Mouse (Mus musculus) limb, embryonic 12.5 days (tissue): ENCODE measurements at regions not wholly inside any gene's neighbourhood (a gene's known extent, or its start where the extent isn't known, plus 50 kb on each side); places are given as distances from the start of the nearest gene placed in this dataset.

Source experiments
- ATAC-seq: fragments of 200-750 bp; cut with Nextera tagmentation; 2 replicates; pipeline ENCODE4 v1.8.0; 2017; ENCODE audit warnings: low read depth, moderate TSS enrichment; ENCODE audit not compliant: insufficient number of reproducible peaks, insufficient read depth, low FRiP score, low TSS enrichment
- H3K27ac ChIP-seq: fragments of 300-500 bp; sonication (generic); 2 replicates; pipeline ENCODE4 v1.5.1; 2016; ENCODE audit warnings: mild to moderate bottlenecking, moderate library complexity
- H3K27me3 ChIP-seq: fragments of 300-500 bp; sonication (generic); 2 replicates; pipeline ENCODE4 v1.6.1; 2016; ENCODE audit warnings: mild to moderate bottlenecking, moderate library complexity
- H3K36me3 ChIP-seq: fragments of 300-500 bp; sonication (generic); 2 replicates; pipeline ENCODE4 v1.6.1; 2016; ENCODE audit warnings: mild to moderate bottlenecking, moderate library complexity
- H3K4me1 ChIP-seq: fragments of 300-500 bp; sonication (generic); replicated peaks from 2 replicates; pipeline ENCODE4 v1.6.1; 2016
- H3K4me2 ChIP-seq: fragments of 300-500 bp; sonication (generic); 2 replicates; pipeline ENCODE4 v1.6.1; 2016; ENCODE audit warnings: mild to moderate bottlenecking, moderate library complexity
- H3K4me3 ChIP-seq: fragments of 300-500 bp; sonication (generic); replicated peaks from 2 replicates; pipeline ENCODE4 v1.5.1; 2016; ENCODE audit warnings: mild to moderate bottlenecking
- H3K9ac ChIP-seq: fragments of 300-500 bp; sonication (generic); replicated peaks from 2 replicates; pipeline ENCODE4 v1.6.1; 2016; ENCODE audit warnings: mild to moderate bottlenecking, moderate library complexity
- H3K9me3 ChIP-seq: fragments of 300-500 bp; sonication (generic); 2 replicates; pipeline ENCODE4 v1.6.1; 2016; ENCODE audit warnings: mild to moderate bottlenecking, moderate library complexity
- WGBS: fragments of 180-500 bp; shearing (Covaris S2); methylation state at CpG from one replicate; pipeline ENCODE4 v1.1.7; 2016; 5-methylcytosine and 5-hydroxymethylcytosine counted together

GRCm38 (mm10) chr7:37421704-37422103 is 351.7 kb downstream of the Zfp536 start:
- no peak overlapping the region for H3K9ac ChIP-seq
- H3K27ac ChIP-seq: no peak overlapping the region
- H3K27me3 ChIP-seq: no peaks in the 10 kb centered on the region
- WGBS: 74% methylated on average over 10 of the region's 10 CpGs
- H3K4me3 ChIP-seq: no peak overlapping the region
- no peak for ATAC-seq
- 0 out of 2 replicates have a peak, but pooled peaks cover 7% of the 10 kb centered on the region for H3K4me1 ChIP-seq
- H3K9me3 ChIP-seq: no peaks in the 10 kb centered on the region
- no peaks in the 10 kb centered on the region for H3K36me3 ChIP-seq
- no peak overlapping the region for H3K4me2 ChIP-seq
